In genomic region chr7:122066102-122066944, GRCm38 (mm10) we compare ENCODE assay signal across 8 mouse cellular contexts. TPM values are rescaled to one million over a fixed set of nuclear protein-coding genes. Genes with fewer than 3 reads are reported as not detected.
A peak's percentile ranks its signal among the peaks of the same experiment; 100 is the strongest.
DNase-seq lines count a peak whose midpoint lies in the region; ATAC-seq and TF ChIP-seq lines count a peak whose summit lies in the region.

No protein-coding gene starts in this region.

- peaks cover 6% of the 10 kb centered on the region for H3K36me3 ChIP-seq in heart, embryonic 11.5 days (ENCODE audit: control insufficient read depth, insufficient read depth, low read length)
- peaks cover 27% of the 10 kb centered on the region for H3K36me3 ChIP-seq in C2C12 (ENCODE audit: control insufficient read depth, insufficient read depth)
- peaks cover 26% of the 10 kb centered on the region for H3K36me3 ChIP-seq in embryonic facial prominence, embryonic 12.5 days
- H3K36me3 ChIP-seq in limb, embryonic 11.5 days (ENCODE audit: control insufficient read depth, insufficient read depth, low read length) = peaks cover 9% of the 10 kb centered on the region

- peaks cover 60% of the 10 kb centered on the region for H3K79me2 ChIP-seq in C2C12 (ENCODE audit: control insufficient read depth, insufficient read depth)

- H3K27ac ChIP-seq in heart, embryonic 11.5 days (ENCODE audit: low read depth, low read length) = peak overlapping the region; percentile 94
- H3K27ac ChIP-seq in embryonic facial prominence, embryonic 12.5 days = peak overlapping the region; percentile 85
- peak overlapping the region; percentile 89 for H3K27ac ChIP-seq in limb, embryonic 11.5 days (replicated peaks; ENCODE audit: low read depth, low read length)

- H3K9ac ChIP-seq in heart, embryonic 11.5 days (ENCODE audit: low read depth, low read length) = peak overlapping the region; percentile 94
- peak overlapping the region; percentile 91 for H3K9ac ChIP-seq in embryonic facial prominence, embryonic 12.5 days
- peak overlapping the region; percentile 97 for H3K9ac ChIP-seq in limb, embryonic 11.5 days (ENCODE audit: low read length)

- H3ac ChIP-seq in C2C12 (ENCODE audit: control insufficient read depth, insufficient read length, low read depth) = peak overlapping the region; percentile 86

- no peaks in the 10 kb centered on the region for H3K27me3 ChIP-seq in heart, embryonic 11.5 days (ENCODE audit: control insufficient read depth, insufficient read depth, low read length)
- no peaks in the 10 kb centered on the region for H3K27me3 ChIP-seq in C2C12 (ENCODE audit: control insufficient read depth, insufficient read depth, insufficient read length)
- no peaks in the 10 kb centered on the region for H3K27me3 ChIP-seq in embryonic facial prominence, embryonic 12.5 days
- no peaks in the 10 kb centered on the region for H3K27me3 ChIP-seq in limb, embryonic 11.5 days (ENCODE audit: control insufficient read depth, insufficient read depth, low read length)

- no peak for DNase-seq in heart, adult 8-10 months (ENCODE audit: low spot score)
- DNase-seq in limb, embryonic 11.5 days (ENCODE audit: low spot score) = no peak
- no peak for DNase-seq in thymus, postnatal 25 days
- no peak for DNase-seq in frontal cortex, adult 2 months (ENCODE audit: extremely low spot score in 1 of 2, low spot score in 1 of 2)

- H3K79me3 ChIP-seq in C2C12 (ENCODE audit: low read depth) = peaks cover 41% of the 10 kb centered on the region

- WGBS in heart, embryonic 11.5 days (ENCODE audit: insufficient replicate concordance) = 16% methylated on average over 31 of the region's 31 CpGs
- 18% methylated on average over 31 of the region's 31 CpGs for WGBS in embryonic facial prominence, embryonic 12.5 days
- 22% methylated on average over 31 of the region's 31 CpGs for WGBS in limb, embryonic 11.5 days

- no peaks in the 10 kb centered on the region for H3K9me3 ChIP-seq in heart, embryonic 11.5 days (replicated peaks; ENCODE audit: control insufficient read depth, low read length)
- H3K9me3 ChIP-seq in embryonic facial prominence, embryonic 12.5 days = no peaks in the 10 kb centered on the region
- no peaks in the 10 kb centered on the region for H3K9me3 ChIP-seq in limb, embryonic 11.5 days (ENCODE audit: control insufficient read depth, low read length)

- peak overlapping the region; percentile 94 for H3K4me3 ChIP-seq in heart, embryonic 11.5 days (ENCODE audit: low read depth, low read length)
- peak overlapping the region; percentile 80 for H3K4me3 ChIP-seq in C2C12 (ENCODE audit: insufficient read depth, poor library complexity, severe bottlenecking)
- H3K4me3 ChIP-seq in embryonic facial prominence, embryonic 12.5 days = peak overlapping the region; percentile 86
- H3K4me3 ChIP-seq in limb, embryonic 11.5 days (ENCODE audit: low read depth, low read length) = peak overlapping the region; percentile 99

- TF ChIP-seq CTCF in C2C12 (IDR thresholded peaks at IDR 0.05; ENCODE audit: control insufficient read depth, insufficient read depth, insufficient read length) = no peak

- H3K4me1 ChIP-seq in heart, embryonic 11.5 days (ENCODE audit: control insufficient read depth, insufficient read depth, low read length) = peaks cover 13% of the 10 kb centered on the region
- peaks cover 19% of the 10 kb centered on the region for H3K4me1 ChIP-seq in embryonic facial prominence, embryonic 12.5 days
- H3K4me1 ChIP-seq in limb, embryonic 11.5 days (ENCODE audit: control insufficient read depth, insufficient read depth, low read length) = peaks cover 5% of the 10 kb centered on the region

- peak; percentile 46 for ATAC-seq in heart, embryonic 11.5 days (replicated peaks; ENCODE audit: insufficient number of reproducible peaks, low FRiP score, low TSS enrichment)
- ATAC-seq in embryonic facial prominence, embryonic 12.5 days (ENCODE audit: insufficient number of reproducible peaks, insufficient read depth, low FRiP score, low TSS enrichment) = no peak; the same call in 1 of the 2 replicates
- ATAC-seq in limb, embryonic 11.5 days (ENCODE audit: insufficient number of reproducible peaks, low FRiP score, low TSS enrichment, low read depth) = peak; percentile 45
- 0 out of 2 replicates have a peak, but pooled peaks have one; percentile 1 for ATAC-seq in neutrophil, adult 5-6 weeks (ENCODE audit: extremely low read depth, insufficient number of reproducible peaks, low FRiP score, poor library complexity, severe bottlenecking)

- H3K4me2 ChIP-seq in heart, embryonic 11.5 days = peak overlapping the region; percentile 74
- peak overlapping the region; percentile 71 for H3K4me2 ChIP-seq in embryonic facial prominence, embryonic 12.5 days (replicated peaks)
- H3K4me2 ChIP-seq in limb, embryonic 11.5 days (ENCODE audit: low read depth, severe bottlenecking) = peak overlapping the region; percentile 67

TF ChIP-seq in C2C12, 6 proteins besides CTCF, POLR2A, EP300 and RAD21:
- TF ChIP-seq MAX (IDR thresholded peaks at IDR 0.05) (no peak), FOSL1 (IDR thresholded peaks at IDR 0.05; ENCODE audit: insufficient read depth, low read length, poor library complexity, severe bottlenecking) (no peak)
TF ChIP-seq in C2C12: peak in this region for 0.

RNA-seq across cellular contexts. Expression of gene Ubfd1, which starts 0.7 kb away (rescaled TPM):
- 67.4 and 71.0 TPM in 2 replicates for polyA plus RNA-seq in heart, embryonic 11.5 days (2014; fragmentation: Nextera tagmentation; extraction: Ambion mirVana)
- total RNA-seq in heart, adult 8-10 months (2022) = 10 to 100 TPM; 32.5 to 41.6 (median 37.3) TPM
- 28.4 TPM for polyA plus RNA-seq in C2C12 (2012; fragmentation: generic; extraction: Trizol)
- 103 and 105 TPM in 2 replicates for polyA plus RNA-seq in embryonic facial prominence, embryonic 12.5 days (2016; fragmentation: Nextera tagmentation; extraction: Ambion mirVana)
- 108 and 109 TPM in 2 replicates for polyA plus RNA-seq in limb, embryonic 11.5 days (2014; fragmentation: Nextera tagmentation; extraction: Ambion mirVana)
- 24.6 and 24.9 TPM in 2 replicates for total RNA-seq in neutrophil, adult 5-6 weeks (2017)
- polyA plus RNA-seq in frontal cortex, adult 2 months (2012; rRNA removed) = 40.0 and 42.5 TPM in 2 replicates

RNA-seq across cellular contexts. Expression of gene Ears2, which starts 0.7 kb away (rescaled TPM):
- 21.4 and 24.6 TPM in 2 replicates for polyA plus RNA-seq in heart, embryonic 11.5 days (2014; fragmentation: Nextera tagmentation; extraction: Ambion mirVana)
- 10 to 100 TPM; 13.3 to 14.3 (median 13.7) TPM for total RNA-seq in heart, adult 8-10 months (2022)
- 11.0 TPM for polyA plus RNA-seq in C2C12 (2012; fragmentation: generic; extraction: Trizol)
- polyA plus RNA-seq in embryonic facial prominence, embryonic 12.5 days (2016; fragmentation: Nextera tagmentation; extraction: Ambion mirVana) = 16.6 and 17.9 TPM in 2 replicates
- polyA plus RNA-seq in limb, embryonic 11.5 days (2014; fragmentation: Nextera tagmentation; extraction: Ambion mirVana) = 17.1 and 17.8 TPM in 2 replicates
- 6.6 and 7.4 TPM in 2 replicates for total RNA-seq in neutrophil, adult 5-6 weeks (2017)
- 5.6 and 6.0 TPM in 2 replicates for polyA plus RNA-seq in frontal cortex, adult 2 months (2012; rRNA removed)

RNA-seq across cellular contexts. Expression of gene Ndufab1, which starts 35.4 kb away (rescaled TPM):
- polyA plus RNA-seq in heart, embryonic 11.5 days (2014; fragmentation: Nextera tagmentation; extraction: Ambion mirVana) = 1,202 and 1,222 TPM in 2 replicates
- total RNA-seq in heart, adult 8-10 months (2022) = 1,000 to 10,000 TPM; 1,624 to 1,874 (median 1,747) TPM
- 813 TPM for polyA plus RNA-seq in C2C12 (2012; fragmentation: generic; extraction: Trizol)
- 633 and 655 TPM in 2 replicates for polyA plus RNA-seq in embryonic facial prominence, embryonic 12.5 days (2016; fragmentation: Nextera tagmentation; extraction: Ambion mirVana)
- polyA plus RNA-seq in limb, embryonic 11.5 days (2014; fragmentation: Nextera tagmentation; extraction: Ambion mirVana) = 661 and 703 TPM in 2 replicates
- total RNA-seq in neutrophil, adult 5-6 weeks (2017) = 32.8 and 34.1 TPM in 2 replicates
- 231 and 248 TPM in 2 replicates for polyA plus RNA-seq in frontal cortex, adult 2 months (2012; rRNA removed)

RNA-seq across cellular contexts. Expression of gene Gga2, which starts 45.3 kb away (rescaled TPM):
- polyA plus RNA-seq in heart, embryonic 11.5 days (2014; fragmentation: Nextera tagmentation; extraction: Ambion mirVana) = 40.6 and 68.0 TPM in 2 replicates
- total RNA-seq in heart, adult 8-10 months (2022) = 10 to 100 TPM; 31.7 to 39.2 (median 35.4) TPM
- polyA plus RNA-seq in C2C12 (2012; fragmentation: generic; extraction: Trizol) = 86.2 TPM
- polyA plus RNA-seq in embryonic facial prominence, embryonic 12.5 days (2016; fragmentation: Nextera tagmentation; extraction: Ambion mirVana) = 130 and 136 TPM in 2 replicates
- 90.2 and 108 TPM in 2 replicates for polyA plus RNA-seq in limb, embryonic 11.5 days (2014; fragmentation: Nextera tagmentation; extraction: Ambion mirVana)
- total RNA-seq in neutrophil, adult 5-6 weeks (2017) = 87.7 and 100 TPM in 2 replicates
- polyA plus RNA-seq in frontal cortex, adult 2 months (2012; rRNA removed) = 29.2 and 34.3 TPM in 2 replicates
